Mouse (Mus musculus) neural tube, embryonic 14.5 days (tissue): ENCODE measurements around the gene Disc1. TPM values are rescaled to one million over a fixed set of nuclear protein-coding genes. Genes with fewer than 3 reads are reported as not detected.

ENCODE experiments used
- ATAC-seq: fragments of 200-750 bp; cut with Nextera tagmentation; 2 replicates; pipeline ENCODE4 v1.8.0; 2017; ENCODE audit warnings: low read depth, mild to moderate bottlenecking, moderate TSS enrichment, moderate library complexity
- H3K27ac ChIP-seq: fragments of 300-500 bp; sonication (generic); 2 replicates; pipeline ENCODE4 v1.5.1; 2014; ENCODE audit warnings: low read depth, mild to moderate bottlenecking, control low read depth, low read length, moderate library complexity, mixed read lengths
- H3K27me3 ChIP-seq: fragments of 300-500 bp; sonication (generic); 2 replicates; pipeline ENCODE4 v1.6.1; 2014; ENCODE audit warnings: low read length; ENCODE audit not compliant: control insufficient read depth, insufficient read depth
- H3K36me3 ChIP-seq: fragments of 300-500 bp; sonication (generic); 2 replicates; pipeline ENCODE4 v1.6.1; 2014; ENCODE audit warnings: low read length, mixed read lengths; ENCODE audit not compliant: control insufficient read depth, insufficient read depth
- H3K4me1 ChIP-seq: fragments of 300-500 bp; sonication (generic); 2 replicates; pipeline ENCODE4 v1.6.1; 2014; ENCODE audit warnings: low read length; ENCODE audit not compliant: control insufficient read depth, insufficient read depth
- H3K4me2 ChIP-seq: fragments of 300-500 bp; sonication (generic); 2 replicates; pipeline ENCODE4 v1.6.1; 2014; ENCODE audit warnings: mild to moderate bottlenecking, low read depth, low read length, control low read depth
- H3K4me3 ChIP-seq: fragments of 300-500 bp; sonication (generic); 2 replicates; pipeline ENCODE4 v1.5.1; 2014; ENCODE audit warnings: low read depth, low read length, control low read depth, mixed read lengths
- H3K9ac ChIP-seq: fragments of 300-500 bp; sonication (generic); replicated peaks from 2 replicates; pipeline ENCODE4 v1.6.1; 2014; ENCODE audit warnings: low read depth, mild to moderate bottlenecking, control low read depth, low read length, mixed read lengths
- H3K9me3 ChIP-seq: fragments of 300-500 bp; sonication (generic); 2 replicates; pipeline ENCODE4 v1.6.1; 2016; ENCODE audit warnings: low read length; ENCODE audit not compliant: control insufficient read depth
- WGBS: fragments of 180-500 bp; shearing (Covaris S2); extraction: QIAGEN DNeasy Blood & Tissue Kit; methylation state at CpG from one replicate; pipeline ENCODE4 v1.1.7; 2014; 5-methylcytosine and 5-hydroxymethylcytosine counted together
- polyA plus RNA-seq: library from polyadenylated mRNA; unstranded; fragments of >200 nt; fragmentation: Nextera tagmentation; extraction: Ambion mirVana; gene quantifications from 2 replicates; pipeline ENCODE4 v1.2.1, GENCODE M21; 2014

Disc1 gene
- polyA plus RNA-seq, 1 experiment from 2014 or later, result 1.0 TPM

DNA sequence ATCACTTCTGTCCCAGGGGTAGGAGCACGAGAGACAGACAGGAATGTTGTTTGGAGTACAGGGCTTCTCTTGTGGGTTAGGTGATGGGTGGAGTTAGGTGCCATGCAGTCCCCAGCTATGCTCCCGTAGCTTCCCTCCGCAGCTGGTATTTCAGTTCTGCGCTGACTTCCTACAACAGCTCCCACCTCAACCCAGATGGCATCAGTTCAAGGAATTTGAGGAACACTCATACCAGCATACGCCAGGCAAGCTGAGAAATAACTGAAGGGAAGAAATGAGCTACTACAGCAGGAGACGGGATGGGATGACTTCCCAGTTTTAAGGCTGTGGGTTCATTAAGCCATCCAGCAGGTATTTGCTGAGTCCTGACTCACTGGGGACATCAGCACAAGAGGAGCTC, 76.8 kb downstream of the Disc1 start:
- Histone ChIP-seq H3K9ac (no peak overlapping the region), H3K4me2 (no peak overlapping the region), H3K9me3 (no peaks in the 10 kb centered on the region), H3K36me3 (no peaks in the 10 kb centered on the region), H3K27me3 (no peaks in the 10 kb centered on the region), H3K4me3 (no peak overlapping the region), H3K4me1 (peaks cover 6% of the 10 kb centered on the region; the same call in 1 of the 2 replicates), H3K27ac (no peak overlapping the region)
- 91% methylated on average over 6 of the region's 6 CpGs for WGBS
- ATAC-seq, result no peak

- 84% methylated on average over 7 of the region's 7 CpGs for WGBS
- no peaks in the 10 kb centered on the region for H3K27me3 ChIP-seq
- ATAC-seq, result no peak
- H3K36me3 ChIP-seq, result no peaks in the 10 kb centered on the region
- H3K4me1 ChIP-seq, result peaks cover 6% of the 10 kb centered on the region; the same call in 1 of the 2 replicates
- H3K4me2 ChIP-seq, result no peak overlapping the region
- H3K9me3 ChIP-seq, result no peaks in the 10 kb centered on the region
- no peak overlapping the region for H3K27ac ChIP-seq
- H3K4me3 ChIP-seq, result no peak overlapping the region
- no peak overlapping the region for H3K9ac ChIP-seq
Observed at GRCm38 (mm10) chr8:125131265-125131664, 77.3 kb downstream of the Disc1 start.

GRCm38 (mm10) chr8:125133685-125134114, 79.7 kb downstream of the Disc1 start:
- 77% methylated on average over 11 of the region's 11 CpGs for WGBS
- no peak for ATAC-seq
- H3K4me3 ChIP-seq, result no peak overlapping the region
- H3K27ac ChIP-seq, result no peak overlapping the region
- no peaks in the 10 kb centered on the region for H3K27me3 ChIP-seq
- peaks cover 6% of the 10 kb centered on the region; the same call in 1 of the 2 replicates for H3K4me1 ChIP-seq
- H3K9ac ChIP-seq, result no peak overlapping the region
- no peaks in the 10 kb centered on the region for H3K36me3 ChIP-seq
- no peak overlapping the region for H3K4me2 ChIP-seq
- H3K9me3 ChIP-seq, result no peaks in the 10 kb centered on the region

DNA sequence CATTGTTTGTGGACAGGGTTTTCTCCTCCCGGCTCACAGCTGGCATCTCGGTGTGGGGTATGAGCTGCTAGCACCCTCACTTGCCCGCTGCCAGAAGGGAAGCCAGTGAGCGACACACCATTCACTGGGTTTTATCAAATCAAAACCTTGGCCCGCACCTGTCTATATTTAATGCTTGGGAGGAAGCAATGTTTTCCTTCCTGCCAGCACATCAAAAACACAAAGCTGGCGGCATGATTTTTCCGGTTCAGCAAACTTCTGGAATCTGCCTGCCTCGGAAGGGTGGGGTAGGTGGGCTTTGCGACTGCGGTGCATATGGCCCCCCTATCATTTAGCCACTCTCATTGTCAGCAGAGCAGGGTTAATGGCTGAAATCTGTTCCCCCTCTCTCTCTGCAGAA, 80.9 kb downstream of the Disc1 start:
- H3K9ac ChIP-seq, result no peak overlapping the region
- WGBS, result 26% methylated on average over 10 of the region's 10 CpGs
- H3K27ac ChIP-seq, result no peak overlapping the region
- H3K9me3 ChIP-seq, result no peaks in the 10 kb centered on the region
- H3K4me3 ChIP-seq, result no peak overlapping the region
- no peak overlapping the region for H3K4me2 ChIP-seq
- no peaks in the 10 kb centered on the region for H3K36me3 ChIP-seq
- H3K27me3 ChIP-seq, result no peaks in the 10 kb centered on the region
- H3K4me1 ChIP-seq, result peaks cover 10% of the 10 kb centered on the region; the same call in 1 of the 2 replicates
- ATAC-seq, result no peak

- no peaks in the 10 kb centered on the region for H3K36me3 ChIP-seq
- H3K27ac ChIP-seq, result peak overlapping the region; percentile 34; the same call in 1 of the 2 replicates
- H3K27me3 ChIP-seq, result no peaks in the 10 kb centered on the region
- 30% methylated on average over 13 of the region's 13 CpGs for WGBS
- H3K4me2 ChIP-seq, result no peak overlapping the region
- H3K4me1 ChIP-seq, result peaks cover 9% of the 10 kb centered on the region; the same call in 1 of the 2 replicates
- no peaks in the 10 kb centered on the region for H3K9me3 ChIP-seq
- no peak overlapping the region for H3K4me3 ChIP-seq
- ATAC-seq, result peak; percentile 86
- no peak overlapping the region for H3K9ac ChIP-seq
Observed at GRCm38 (mm10) chr8:125139689-125140150, 85.7 kb downstream of the Disc1 start.

GRCm38 (mm10) chr8:125140965-125141364, 87.0 kb downstream of the Disc1 start:
- no peaks in the 10 kb centered on the region for H3K36me3 ChIP-seq
- no peak overlapping the region for H3K27ac ChIP-seq
- H3K4me2 ChIP-seq, result no peak overlapping the region
- 87% methylated on average over 7 of the region's 7 CpGs for WGBS
- no peaks in the 10 kb centered on the region for H3K27me3 ChIP-seq
- no peak overlapping the region for H3K4me3 ChIP-seq
- no peak overlapping the region for H3K9ac ChIP-seq
- H3K4me1 ChIP-seq, result peaks cover 3% of the 10 kb centered on the region; the same call in 1 of the 2 replicates
- no peaks in the 10 kb centered on the region for H3K9me3 ChIP-seq
- ATAC-seq, result no peak

DNA sequence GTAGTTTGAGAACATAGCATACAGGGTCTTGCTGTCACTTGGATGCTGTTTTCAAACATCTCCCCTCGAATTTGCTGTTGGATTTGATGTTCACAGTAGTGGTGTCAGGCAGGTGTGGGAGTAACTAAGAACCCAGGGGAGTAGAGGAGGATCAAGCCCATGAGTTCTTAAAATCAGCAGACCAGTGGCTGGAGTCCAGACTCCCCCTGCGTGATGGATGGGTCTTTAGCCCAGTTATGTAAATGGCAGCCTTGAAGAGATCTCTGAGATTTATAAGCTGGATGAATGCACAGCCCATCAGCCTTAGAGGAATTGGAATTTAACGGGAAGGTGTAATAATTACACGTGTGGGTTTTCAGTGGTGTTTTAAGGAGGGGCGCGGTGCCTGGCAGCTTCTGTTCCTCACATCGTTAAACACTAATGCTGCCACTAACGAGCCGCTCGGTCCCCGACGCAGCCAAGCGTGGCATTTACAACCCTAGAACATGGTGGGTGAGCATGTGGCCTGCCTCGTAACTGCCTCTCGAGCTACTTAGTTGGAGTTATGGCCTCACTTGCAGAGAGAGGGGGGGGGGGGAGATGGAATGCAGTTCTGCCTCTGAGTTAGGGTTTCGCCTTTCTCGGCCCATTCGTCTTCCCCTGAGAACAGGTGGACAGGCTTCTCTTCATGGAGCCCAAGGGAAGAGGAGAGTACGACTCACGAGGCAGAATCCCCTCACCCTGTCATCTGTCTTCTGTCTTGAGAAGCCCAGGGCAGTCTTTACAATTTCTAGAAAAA, 103.1 kb downstream of the Disc1 start:
- H3K4me2 ChIP-seq, result no peak overlapping the region; the same call in 1 of the 2 replicates
- 16% methylated on average over 19 of the region's 20 CpGs for WGBS
- ATAC-seq, result peak; percentile 93

GRCm38 (mm10) chr8:125157641-125158005, 103.6 kb downstream of the Disc1 start:
- Histone ChIP-seq H3K4me1 (peaks cover 9% of the 10 kb centered on the region; the same call in 1 of the 2 replicates), H3K4me3 (no peak overlapping the region), H3K4me2 (no peak overlapping the region; the same call in 1 of the 2 replicates), H3K27ac (no peak overlapping the region), H3K36me3 (no peaks in the 10 kb centered on the region), H3K27me3 (peaks cover 5% of the 10 kb centered on the region; the same call in 1 of the 2 replicates), H3K9me3 (no peaks in the 10 kb centered on the region), H3K9ac (no peak overlapping the region)
- ATAC-seq, result no peak
- WGBS, result 55% methylated on average over 5 of the region's 5 CpGs

More for the DNA sequence above, 103.1 kb downstream of the Disc1 start:
- no peak overlapping the region for H3K27ac ChIP-seq
- no peaks in the 10 kb centered on the region for H3K9me3 ChIP-seq
- no peak overlapping the region for H3K4me3 ChIP-seq
- no peaks in the 10 kb centered on the region for H3K36me3 ChIP-seq
- peaks cover 9% of the 10 kb centered on the region; the same call in 1 of the 2 replicates for H3K4me1 ChIP-seq
- no peak overlapping the region for H3K9ac ChIP-seq
- H3K27me3 ChIP-seq, result peaks cover 5% of the 10 kb centered on the region; the same call in 1 of the 2 replicates

DNA sequence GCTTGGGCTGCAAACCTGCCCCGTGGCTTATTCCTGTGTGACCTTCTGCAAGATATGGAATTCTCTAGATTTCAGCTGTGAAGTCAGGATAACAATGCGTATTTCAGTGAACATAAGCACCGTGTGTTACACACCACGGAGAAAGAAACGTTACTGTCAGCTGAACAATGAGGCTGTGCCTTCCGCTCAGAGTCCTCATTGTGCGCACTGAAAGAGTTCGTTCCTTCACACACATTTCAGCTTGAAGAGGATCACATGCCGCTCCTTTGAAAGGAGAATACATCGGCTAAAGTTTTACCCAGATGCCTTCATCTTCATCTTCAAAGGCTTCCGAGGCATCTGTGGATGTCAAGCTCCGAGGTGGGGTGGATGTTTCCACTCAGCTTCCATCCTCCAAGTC, 105.4 kb downstream of the Disc1 start:
- H3K9ac ChIP-seq, result no peak overlapping the region
- H3K27ac ChIP-seq, result no peak overlapping the region
- H3K4me3 ChIP-seq, result no peak overlapping the region
- H3K4me1 ChIP-seq, result peaks cover 9% of the 10 kb centered on the region; the same call in 1 of the 2 replicates
- peaks cover 5% of the 10 kb centered on the region; the same call in 1 of the 2 replicates for H3K27me3 ChIP-seq
- H3K9me3 ChIP-seq, result no peaks in the 10 kb centered on the region
- no peak overlapping the region for H3K4me2 ChIP-seq
- no peaks in the 10 kb centered on the region for H3K36me3 ChIP-seq
- WGBS, result 30% methylated on average over 12 of the region's 12 CpGs
- ATAC-seq, result no peak
